Mouse (Mus musculus): ENCODE measurements around the gene Skap2.

DNA sequence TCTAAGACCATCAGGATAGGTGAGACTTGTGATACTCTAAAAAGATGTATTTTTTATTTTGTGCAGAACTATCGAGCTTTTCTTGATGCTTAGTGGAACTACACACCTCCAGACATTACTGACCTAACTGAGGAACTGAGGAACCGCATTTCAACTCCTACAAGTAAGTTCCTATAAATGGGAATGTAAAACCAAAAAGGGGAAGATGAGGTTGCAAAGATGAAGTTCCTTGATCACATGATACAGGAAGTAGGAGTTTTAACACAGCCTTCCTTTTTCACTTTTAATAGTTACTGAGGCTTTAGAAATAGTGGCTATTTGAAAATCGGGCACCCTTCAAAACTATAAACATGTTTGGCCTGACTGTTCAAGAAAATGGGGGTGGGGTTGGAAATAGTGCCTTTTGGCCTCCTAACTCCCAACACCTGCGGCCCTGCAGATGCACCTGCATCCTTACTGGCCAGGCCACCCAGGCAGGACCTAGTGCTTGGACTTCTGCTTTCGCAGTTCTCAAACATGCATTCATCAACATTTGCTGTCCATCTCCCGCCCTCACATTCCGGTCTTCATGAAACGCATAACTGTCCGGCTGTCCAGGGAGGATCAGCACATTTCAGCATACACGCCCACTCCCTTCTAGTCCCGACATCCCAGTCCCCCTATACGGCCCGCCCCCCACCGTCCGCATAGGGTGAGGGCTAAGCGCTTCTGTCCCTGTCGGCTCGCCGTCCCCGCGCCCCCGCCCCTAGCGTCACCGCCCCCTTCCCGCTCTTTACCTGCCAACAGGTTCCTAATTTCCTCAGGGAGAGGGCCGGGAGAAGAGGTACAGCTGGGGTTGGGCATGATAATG, 565 bp downstream of the Skap2 start:
- TF ChIP-seq CTCF (IDR thresholded peaks at IDR 0.05) (no peak), POLR2A (IDR thresholded peaks at IDR 0.05; ENCODE audit: insufficient read depth, low read depth, low read length) (no peak)

Measured in heart, adult 2 months (tissue).